Mouse (Mus musculus): ENCODE results near the gene Dis3. TPM values are rescaled to one million over a fixed set of nuclear protein-coding genes. Genes with fewer than 3 reads are reported as not detected.

The Dis3 gene
- total RNA-seq, 2 experiments from 2014 or later: 10.5 to 11.6 TPM

Other genes with a start within 250 kb of the Dis3 start
- gene Rpl36a-ps1, start 105.5 kb downstream of the Dis3 start, total RNA-seq (2021): 1 to 10 TPM; 1.6 to 1.7 TPM
- gene Mzt1, start 53.6 kb downstream of the Dis3 start, total RNA-seq (2021): 10 to 100 TPM; 33.0 to 33.6 TPM
- gene Bora, start 53.5 kb downstream of the Dis3 start, total RNA-seq (2021): 1 to 10 TPM in 1 of 2 experiments, under 1 TPM in 1; 0.83 to 1.1 TPM
- 1 to 10 TPM; 7.4 to 7.8 TPM for gene Pibf1, start 346 bp downstream of the Dis3 start, total RNA-seq (2021)
- gene Klf5, start 198.9 kb upstream of the Dis3 start, total RNA-seq (2021): 1 to 10 TPM; 1.1 TPM